Mouse (Mus musculus): Measurements from ENCODE around the gene Duox1. TPM values are rescaled to one million over a fixed set of nuclear protein-coding genes. Genes with fewer than 3 reads are reported as not detected.

Gene Duox1
- polyA plus RNA-seq, 1 experiment from 2014 or later: 0.15 TPM

- Histone ChIP-seq H3K36me3 (peaks cover 7% of the 10 kb centered on the region), H3K27ac (peak overlapping the region; percentile 92), H3K9ac (peak overlapping the region; percentile 75), H3K27me3 (replicated peaks) (no peaks in the 10 kb centered on the region), H3K9me3 (no peaks in the 10 kb centered on the region), H3K4me2 (replicated peaks) (peak overlapping the region; percentile 66), H3K4me3 (peak overlapping the region; percentile 42), H3K4me1 (peaks cover 53% of the 10 kb centered on the region)
- WGBS: 10% methylated on average over 14 of the region's 14 CpGs
- ATAC-seq (ENCODE audit: low FRiP score, low read depth): peak; percentile 49
These were observed 33.8 kb downstream of the Duox1 start for GRCm38 (mm10) chr2:122349136-122349785.

GRCm38 (mm10) chr2:122351156-122351930 is 35.9 kb downstream of the Duox1 start:
- WGBS: 70% methylated on average over 5 of the region's 5 CpGs
- Histone ChIP-seq H3K4me1 (peaks cover 60% of the 10 kb centered on the region), H3K9me3 (no peaks in the 10 kb centered on the region), H3K27ac (peak overlapping the region; percentile 79), H3K27me3 (replicated peaks) (no peaks in the 10 kb centered on the region), H3K9ac (peak overlapping the region; percentile 35; the same call in 1 of the 2 replicates), H3K4me3 (no peak overlapping the region), H3K4me2 (replicated peaks) (0 out of 2 replicates have a peak overlapping the region, but pooled peaks have one; percentile 25), H3K36me3 (peaks cover 16% of the 10 kb centered on the region)
- 0 out of 2 replicates have a peak, but pooled peaks have one; percentile 6 for ATAC-seq (ENCODE audit: low FRiP score, low read depth)

GRCm38 (mm10) chr2:122351931-122352329 is 36.5 kb downstream of the Duox1 start:
- ATAC-seq (ENCODE audit: low FRiP score, low read depth): peak; percentile 34
- Histone ChIP-seq H3K4me2 (replicated peaks) (peak overlapping the region; percentile 31), H3K27me3 (replicated peaks) (no peaks in the 10 kb centered on the region), H3K9me3 (no peaks in the 10 kb centered on the region), H3K36me3 (peaks cover 20% of the 10 kb centered on the region), H3K9ac (no peak overlapping the region), H3K4me3 (no peak overlapping the region), H3K27ac (peak overlapping the region; percentile 79), H3K4me1 (peaks cover 60% of the 10 kb centered on the region)
- 29% methylated on average over 4 of the region's 4 CpGs for WGBS

GRCm38 (mm10) chr2:122352992-122353391 is 37.5 kb downstream of the Duox1 start:
- peaks cover 58% of the 10 kb centered on the region for H3K4me1 ChIP-seq

GRCm38 (mm10) chr2:122353765-122354164 is 38.3 kb downstream of the Duox1 start:
- Histone ChIP-seq H3K27me3 (replicated peaks) (no peaks in the 10 kb centered on the region), H3K4me3 (no peak overlapping the region), H3K27ac (peak overlapping the region; percentile 15; the same call in 1 of the 2 replicates), H3K4me1 (peaks cover 55% of the 10 kb centered on the region), H3K9me3 (no peaks in the 10 kb centered on the region), H3K36me3 (peaks cover 25% of the 10 kb centered on the region), H3K4me2 (replicated peaks) (0 out of 2 replicates have a peak overlapping the region, but pooled peaks have one; percentile 3), H3K9ac (no peak overlapping the region)
- WGBS: 82% methylated on average over 8 of the region's 8 CpGs
- ATAC-seq (ENCODE audit: low FRiP score, low read depth): no peak

More at GRCm38 (mm10) chr2:122352992-122353391, 37.5 kb downstream of the Duox1 start:
- Histone ChIP-seq H3K27ac (no peak overlapping the region), H3K36me3 (peaks cover 25% of the 10 kb centered on the region), H3K4me3 (no peak overlapping the region), H3K9me3 (no peaks in the 10 kb centered on the region), H3K4me2 (replicated peaks) (no peak overlapping the region), H3K27me3 (replicated peaks) (no peaks in the 10 kb centered on the region), H3K9ac (no peak overlapping the region)
- WGBS: 80% methylated on average over 6 of the region's 6 CpGs
- no peak for ATAC-seq (ENCODE audit: low FRiP score, low read depth)

GRCm38 (mm10) chr2:122354191-122354929 is 38.9 kb downstream of the Duox1 start:
- ATAC-seq (ENCODE audit: low FRiP score, low read depth): no peak
- H3K4me1 ChIP-seq: peaks cover 52% of the 10 kb centered on the region
- no peak overlapping the region; the same call in 1 of the 2 replicates for H3K27ac ChIP-seq
- H3K36me3 ChIP-seq: peaks cover 30% of the 10 kb centered on the region
- WGBS: 62% methylated on average over 12 of the region's 12 CpGs
- no peak overlapping the region for H3K9ac ChIP-seq
- 0 out of 2 replicates have a peak overlapping the region, but pooled peaks have one; percentile 3 for H3K4me2 ChIP-seq (replicated peaks)
- H3K9me3 ChIP-seq: no peaks in the 10 kb centered on the region
- H3K27me3 ChIP-seq (replicated peaks): no peaks in the 10 kb centered on the region
- H3K4me3 ChIP-seq: no peak overlapping the region

- no peak for ATAC-seq (ENCODE audit: low FRiP score, low read depth)
- WGBS: 90% methylated on average over 5 of the region's 5 CpGs
- no peak overlapping the region for H3K27ac ChIP-seq
- H3K9me3 ChIP-seq: no peaks in the 10 kb centered on the region
- H3K4me2 ChIP-seq (replicated peaks): no peak overlapping the region
- no peak overlapping the region for H3K4me3 ChIP-seq
- H3K36me3 ChIP-seq: peaks cover 38% of the 10 kb centered on the region
- H3K4me1 ChIP-seq: peaks cover 42% of the 10 kb centered on the region
- no peak overlapping the region for H3K9ac ChIP-seq
- H3K27me3 ChIP-seq (replicated peaks): no peaks in the 10 kb centered on the region
These were observed 39.9 kb downstream of the Duox1 start for GRCm38 (mm10) chr2:122355389-122355788.

GRCm38 (mm10) chr2:122356187-122356586 is 40.7 kb downstream of the Duox1 start:
- no peak for ATAC-seq (ENCODE audit: low FRiP score, low read depth)
- Histone ChIP-seq H3K27me3 (replicated peaks) (no peaks in the 10 kb centered on the region), H3K4me2 (replicated peaks) (no peak overlapping the region), H3K27ac (no peak overlapping the region), H3K4me1 (peaks cover 38% of the 10 kb centered on the region), H3K9ac (no peak overlapping the region), H3K36me3 (peaks cover 38% of the 10 kb centered on the region), H3K4me3 (no peak overlapping the region), H3K9me3 (no peaks in the 10 kb centered on the region)
- 84% methylated on average over 3 of the region's 3 CpGs for WGBS

- Histone ChIP-seq H3K4me1 (no peaks in the 10 kb centered on the region; the same call in 1 of the 2 replicates), H3K27ac (no peak overlapping the region), H3K27me3 (replicated peaks) (no peaks in the 10 kb centered on the region), H3K9ac (no peak overlapping the region), H3K9me3 (no peaks in the 10 kb centered on the region), H3K36me3 (peaks cover 39% of the 10 kb centered on the region), H3K4me3 (no peak overlapping the region), H3K4me2 (replicated peaks) (no peak overlapping the region)
- WGBS: 76% methylated on average over 6 of the region's 6 CpGs
- no peak for ATAC-seq (ENCODE audit: low FRiP score, low read depth)
These were observed 44.8 kb downstream of the Duox1 start for GRCm38 (mm10) chr2:122360310-122360709.

- Histone ChIP-seq H3K36me3 (peaks cover 38% of the 10 kb centered on the region), H3K27ac (no peak overlapping the region), H3K4me1 (peaks cover 4% of the 10 kb centered on the region), H3K4me3 (no peak overlapping the region), H3K27me3 (replicated peaks) (no peaks in the 10 kb centered on the region), H3K9ac (no peak overlapping the region), H3K4me2 (replicated peaks) (no peak overlapping the region), H3K9me3 (no peaks in the 10 kb centered on the region)
- 89% methylated on average over 6 of the region's 6 CpGs for WGBS
- no peak for ATAC-seq (ENCODE audit: low FRiP score, low read depth)
These were observed 45.7 kb downstream of the Duox1 start for GRCm38 (mm10) chr2:122361181-122361580.

GRCm38 (mm10) chr2:122361868-122362621 is 46.6 kb downstream of the Duox1 start:
- WGBS: 54% methylated on average over 10 of the region's 10 CpGs

More at GRCm38 (mm10) chr2:122361868-122362621, 46.6 kb downstream of the Duox1 start:
- H3K27ac ChIP-seq: no peak overlapping the region
- no peak overlapping the region for H3K4me2 ChIP-seq (replicated peaks)
- H3K9ac ChIP-seq: no peak overlapping the region
- no peaks in the 10 kb centered on the region for H3K9me3 ChIP-seq
- peaks cover 13% of the 10 kb centered on the region for H3K4me1 ChIP-seq
- H3K36me3 ChIP-seq: peaks cover 31% of the 10 kb centered on the region
- no peaks in the 10 kb centered on the region for H3K27me3 ChIP-seq (replicated peaks)
- no peak for ATAC-seq (ENCODE audit: low FRiP score, low read depth)
- H3K4me3 ChIP-seq: no peak overlapping the region

All from neural tube, embryonic 12.5 days (tissue).